Mouse (Mus musculus) urinary bladder, adult 2 months (tissue): ENCODE data around the gene Lama2. TPM values are rescaled to one million over a fixed set of nuclear protein-coding genes. Genes with fewer than 3 reads are reported as not detected.
"Not testable (repeated sequence)": the region's sequence is repeated elsewhere in the genome, so short reads cannot be mapped to it uniquely, and the experiment has no call there.

Source experiments
- DNase-seq: peaks from one replicate; pipeline ENCODE4 v3.0.0; 2022; ENCODE audit warnings: low spot score
- polyA plus RNA-seq: library from polyadenylated mRNA; depleted of rRNA; stranded (reverse); fragments of >200 nt; gene quantifications from 2 replicates; pipeline ENCODE4 v1.2.3, GENCODE M21; 2012

Lama2 gene
- polyA plus RNA-seq, 1 experiment, result 36.0 TPM

DNA sequence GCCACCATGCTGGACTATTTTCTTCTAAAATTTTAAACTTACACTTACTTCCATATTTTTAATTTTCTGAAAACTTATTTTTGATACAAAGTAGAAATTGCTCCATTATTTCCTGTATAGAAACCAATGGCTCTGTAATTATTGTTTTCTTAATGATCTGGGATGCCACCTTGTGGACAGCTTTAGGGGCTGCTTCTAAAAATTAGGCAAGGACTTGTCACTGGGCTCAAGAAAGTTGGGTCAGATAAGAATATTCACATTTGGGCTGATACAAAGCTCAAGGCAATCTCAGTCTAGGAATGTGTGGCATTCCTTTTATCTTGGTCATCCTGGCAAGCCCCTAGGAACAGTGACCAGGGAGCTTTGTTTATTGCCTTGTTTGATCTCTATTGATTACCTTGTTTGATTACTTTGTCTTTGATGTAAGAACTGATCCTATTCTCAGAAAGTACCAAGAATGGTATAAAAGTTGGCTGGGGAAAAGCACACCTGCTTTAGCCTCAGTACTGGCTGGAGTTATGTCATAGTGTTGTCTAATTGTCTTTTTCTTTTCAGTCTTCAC lies 606.7 kb downstream of the Lama2 start:
- DNase-seq, result no peak

- DNase-seq, result no peak
These were observed 612.2 kb downstream of the Lama2 start for GRCm38 (mm10) chr10:27007364-27007763.

- DNase-seq, result no peak
These were observed 613.8 kb downstream of the Lama2 start for GRCm38 (mm10) chr10:27005716-27006115.

DNA sequence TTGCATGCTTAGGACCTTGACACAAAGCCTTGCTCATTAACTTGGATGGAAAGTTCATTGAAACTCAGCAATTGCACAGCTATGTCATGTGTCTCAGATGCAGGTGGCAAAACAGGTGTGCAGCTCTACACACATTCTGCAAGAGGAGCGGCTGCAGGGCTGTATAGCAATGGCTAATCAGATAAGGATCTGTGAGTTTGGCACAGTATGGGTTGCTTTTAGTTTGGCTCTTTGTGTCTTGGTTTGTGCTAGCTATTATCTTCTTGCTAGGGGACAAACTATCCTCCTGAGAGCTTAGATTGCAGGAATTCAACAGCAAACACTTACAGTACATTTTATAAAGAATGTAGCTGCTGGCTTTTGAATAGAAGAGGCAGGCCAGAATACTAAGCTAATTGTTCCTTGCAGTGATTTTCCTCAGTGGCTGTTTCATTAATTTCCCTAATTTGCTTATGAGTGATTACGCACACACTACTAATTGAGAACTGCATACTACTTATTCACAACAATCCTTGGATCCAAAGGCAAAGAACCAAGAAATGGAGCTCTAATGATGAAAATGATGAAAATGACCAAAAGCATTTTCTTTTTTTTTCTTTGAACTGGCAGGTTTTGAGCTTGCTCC lies 617.9 kb downstream of the Lama2 start:
- DNase-seq, result no peak

- DNase-seq, result no peak
These were observed 622.9 kb downstream of the Lama2 start for GRCm38 (mm10) chr10:26996684-26997083.

DNA sequence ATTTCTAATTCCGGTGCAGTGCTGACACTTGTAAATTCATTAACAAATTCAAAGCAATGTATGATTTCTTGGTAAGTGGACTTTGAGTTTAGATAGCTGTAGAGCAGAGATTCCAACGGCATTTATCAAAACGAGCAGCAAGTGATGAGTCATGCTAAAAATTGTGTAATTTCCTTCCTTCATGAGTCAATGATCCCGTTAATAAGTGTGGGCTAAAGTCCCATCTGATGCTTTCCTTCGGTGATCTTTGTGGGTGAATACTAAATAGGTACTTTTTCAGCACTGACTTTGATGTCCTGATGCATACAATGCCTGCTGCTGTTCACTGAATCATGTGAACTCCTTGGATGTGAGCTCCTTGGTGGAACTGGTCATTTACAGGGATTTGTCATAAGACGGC lies 623.6 kb downstream of the Lama2 start:
- no peak for DNase-seq

DNA sequence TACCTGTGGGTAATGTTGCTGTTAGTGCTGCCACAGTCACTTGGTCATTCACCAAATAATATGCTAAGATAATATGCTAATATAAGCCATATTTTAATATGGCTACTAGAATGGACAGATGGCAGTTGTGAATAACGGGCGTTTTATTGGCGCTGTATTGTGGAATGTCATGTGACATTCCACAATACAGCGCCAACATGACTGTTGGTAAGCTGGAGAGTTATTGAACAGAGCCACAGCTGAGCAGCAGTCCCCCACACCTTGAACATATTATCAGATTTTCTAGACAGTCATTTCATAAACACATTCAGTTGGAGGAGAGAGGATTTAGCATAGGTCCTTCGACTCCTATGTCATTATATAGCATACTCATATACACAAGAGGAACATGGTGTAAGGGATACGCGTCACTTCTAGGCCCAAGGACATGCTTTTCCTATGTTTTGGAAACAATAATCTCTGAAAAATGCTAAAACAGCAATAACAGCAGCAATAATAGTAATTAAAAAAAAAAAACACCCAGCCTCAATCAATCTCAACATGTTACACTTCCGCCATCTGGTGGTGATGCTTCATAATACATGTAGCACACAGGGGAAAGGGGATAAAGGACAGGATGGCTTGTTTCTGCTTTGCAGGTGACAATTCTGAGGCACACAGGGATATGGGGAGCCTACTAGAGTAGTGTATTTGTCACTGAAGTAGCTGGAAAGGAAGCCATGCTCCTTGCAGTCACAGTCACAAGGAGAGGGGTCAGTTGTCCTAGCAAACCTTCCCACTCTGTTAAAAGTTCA lies 624.2 kb downstream of the Lama2 start:
- no peak for DNase-seq

DNA sequence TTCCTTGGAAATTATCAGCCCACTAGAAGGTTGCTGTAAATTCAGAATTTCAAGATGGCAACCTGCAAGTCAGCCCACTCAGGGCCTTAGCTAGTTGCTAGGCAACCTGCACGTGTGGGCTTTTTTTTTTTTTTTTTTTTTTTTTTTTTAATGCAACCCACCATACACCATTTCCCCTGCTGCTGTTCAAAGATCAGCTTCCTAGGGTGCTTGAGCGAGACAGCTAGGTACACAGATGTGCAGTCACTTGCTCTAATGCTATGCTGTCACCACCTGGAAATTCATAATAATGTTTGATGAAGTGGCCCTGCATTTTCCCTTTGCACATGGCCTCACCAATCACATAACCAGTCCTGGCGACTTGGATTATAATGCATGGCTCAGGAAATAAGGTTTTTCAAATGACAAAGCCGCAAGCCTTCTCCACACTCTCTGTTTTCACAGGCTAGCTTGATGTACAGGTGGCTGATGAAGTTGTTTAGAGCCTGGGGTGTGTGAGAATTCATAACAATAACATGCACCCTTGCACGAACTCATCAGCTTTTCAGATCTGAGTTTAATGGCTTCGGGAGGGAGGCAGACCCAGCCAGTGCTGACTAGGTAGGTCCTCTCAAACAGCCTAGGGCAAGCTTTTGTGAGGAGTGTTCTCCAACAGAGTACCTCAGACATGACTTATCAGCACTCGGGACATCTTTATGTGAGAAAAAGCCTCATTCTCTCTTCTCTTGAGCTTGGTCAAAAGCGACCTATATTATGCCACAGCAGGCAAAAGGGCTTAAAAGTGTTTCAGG lies 625.4 kb downstream of the Lama2 start:
- no peak for DNase-seq

DNA sequence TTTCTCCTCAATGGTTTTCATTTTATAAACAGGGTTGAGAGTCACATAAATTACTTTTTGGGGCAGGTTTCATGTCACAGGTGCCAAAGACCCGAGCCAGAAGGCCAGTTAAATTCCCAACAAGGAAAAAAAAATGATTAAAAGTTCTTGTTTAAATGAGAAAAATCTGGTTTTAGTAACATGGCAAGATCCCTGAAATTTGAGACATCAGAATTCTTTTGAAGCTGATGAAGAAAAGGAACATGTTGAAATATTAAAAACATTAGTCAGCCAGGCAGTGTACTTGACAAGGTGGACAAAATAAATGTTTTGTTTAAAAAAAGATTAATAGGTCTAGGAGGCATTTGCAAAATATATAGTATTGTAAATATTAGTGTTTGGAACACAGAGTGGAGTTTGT lies 634.1 kb downstream of the Lama2 start:
- DNase-seq, result no peak

- not testable (repeated sequence) for DNase-seq
These were observed 635.5 kb downstream of the Lama2 start for GRCm38 (mm10) chr10:26984082-26984481.

DNA sequence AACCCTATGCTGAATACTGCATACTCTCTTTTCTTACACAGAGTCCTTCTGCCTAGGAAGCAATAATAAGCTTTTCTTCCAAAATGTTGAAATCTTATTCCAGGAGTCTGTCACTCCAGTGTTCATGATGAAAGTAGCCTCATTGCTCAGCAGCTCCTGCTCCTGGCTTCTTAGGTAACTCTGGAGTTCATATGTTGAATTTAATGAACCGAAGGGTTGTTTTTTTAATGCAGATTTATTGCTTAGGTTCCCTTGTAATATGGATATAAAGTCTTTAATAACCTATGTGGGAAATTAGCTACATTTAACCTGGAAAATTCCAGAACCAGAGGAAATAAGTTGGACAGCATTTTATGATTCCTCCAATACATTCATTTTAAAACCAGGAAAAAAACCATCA lies 636.0 kb downstream of the Lama2 start:
- DNase-seq, result no peak

DNA sequence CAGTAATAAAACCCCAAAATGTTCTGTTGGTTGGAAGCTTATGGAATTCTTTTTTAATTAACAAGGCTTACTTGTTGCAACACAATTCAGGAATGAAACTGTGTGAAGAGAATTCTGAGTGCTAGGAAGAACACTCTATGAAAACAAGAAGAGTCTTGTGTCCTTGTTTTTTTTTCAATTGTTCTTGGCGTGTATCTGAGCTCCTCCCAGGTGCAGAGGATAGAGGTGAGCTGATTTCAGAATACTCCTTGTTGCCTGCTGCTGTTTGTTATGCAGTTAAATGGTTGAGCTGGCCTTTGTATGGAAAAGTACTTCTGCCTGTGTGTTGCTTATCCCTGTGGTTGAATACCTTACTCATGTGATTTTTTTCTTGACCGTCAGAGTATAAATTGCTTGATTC lies 636.9 kb downstream of the Lama2 start:
- DNase-seq, result no peak

DNA sequence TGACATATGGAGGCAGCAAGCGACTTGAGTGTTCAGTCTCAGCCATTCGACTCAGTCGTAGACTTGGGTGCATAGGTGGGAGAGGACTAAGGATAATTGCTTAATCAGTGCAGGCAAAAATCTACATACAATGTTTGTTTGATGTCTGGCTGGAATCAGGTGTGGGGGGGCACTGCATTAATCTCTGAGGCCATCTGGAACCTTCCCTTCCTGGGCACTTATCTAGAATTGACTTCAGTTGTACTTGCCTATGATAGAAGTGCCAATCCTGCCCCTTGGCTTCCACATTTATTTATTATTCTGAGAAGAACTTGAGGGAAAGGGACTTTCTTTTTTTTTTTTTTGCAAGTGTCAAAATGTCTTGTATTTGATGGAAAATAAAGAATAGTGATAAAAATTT lies 644.2 kb downstream of the Lama2 start:
- DNase-seq, result no peak

GRCm38 (mm10) chr10:26974224-26974623 lies 645.3 kb downstream of the Lama2 start:
- no peak for DNase-seq

DNA sequence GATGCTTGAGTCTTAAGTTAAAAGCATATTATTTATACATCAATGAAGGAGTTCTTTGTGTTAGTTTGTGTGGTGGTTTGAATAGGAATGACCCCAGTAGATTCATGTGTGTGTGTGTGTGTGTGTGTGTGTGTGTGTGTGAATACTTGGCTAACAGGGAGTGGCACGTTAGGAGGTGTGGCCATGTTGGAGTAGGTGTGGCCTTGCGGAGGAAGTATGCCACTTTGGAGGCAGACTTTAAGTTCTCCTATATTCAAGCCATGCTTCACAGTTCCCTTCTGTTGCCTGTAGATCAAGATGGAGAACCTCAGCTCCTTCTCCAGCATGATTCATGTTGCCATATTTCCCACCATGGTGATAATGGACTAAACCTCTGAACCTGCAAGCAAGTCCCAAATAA lies 646.0 kb downstream of the Lama2 start:
- DNase-seq, result no peak

- no peak for DNase-seq
These were observed 661.0 kb downstream of the Lama2 start for GRCm38 (mm10) chr10:26958513-26958912.

GRCm38 (mm10) chr10:26950448-26950847 lies 669.1 kb downstream of the Lama2 start:
- no peak for DNase-seq

GRCm38 (mm10) chr10:26949667-26950066 lies 669.9 kb downstream of the Lama2 start:
- no peak for DNase-seq

DNA sequence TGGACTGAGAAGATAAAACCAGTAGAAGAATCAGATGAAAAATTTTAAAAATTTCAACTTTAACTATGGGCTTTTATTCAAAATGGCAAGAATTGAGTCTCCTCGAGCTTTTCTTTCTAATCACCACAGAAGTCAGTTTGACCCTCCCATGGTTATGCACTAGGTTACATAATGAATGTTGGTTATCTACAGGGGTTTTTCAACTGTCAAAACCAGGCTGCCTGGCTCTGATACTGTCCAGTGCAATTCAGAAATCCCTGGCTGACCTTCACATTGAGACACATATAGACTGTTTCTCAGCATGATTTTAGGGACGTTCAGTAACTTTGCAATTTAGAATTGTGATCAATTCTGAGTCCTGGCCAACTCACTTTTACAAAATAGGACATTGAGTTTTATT lies 671.2 kb downstream of the Lama2 start:
- DNase-seq, result no peak

DNA sequence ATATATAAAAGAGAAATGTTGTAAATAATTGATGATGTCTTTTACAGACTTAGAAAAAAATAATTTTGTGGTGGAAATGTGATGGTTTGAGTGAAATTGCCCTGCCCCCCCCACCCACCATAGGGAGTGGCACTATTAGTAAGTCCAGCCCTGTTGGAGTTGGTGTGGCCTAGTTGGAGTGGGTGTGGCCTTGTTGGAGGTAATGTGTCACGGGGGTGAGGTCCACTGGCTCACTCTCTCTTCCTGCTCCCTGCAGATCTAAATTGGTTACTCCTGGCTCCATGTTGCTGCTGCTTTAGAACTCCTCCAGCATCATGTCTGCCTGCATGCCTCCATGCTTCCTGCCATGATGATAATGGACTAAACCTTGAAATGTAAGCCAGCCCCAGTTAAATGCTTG lies 680.0 kb downstream of the Lama2 start:
- DNase-seq, result no peak

GRCm38 (mm10) chr10:26938464-26938863 lies 681.1 kb downstream of the Lama2 start:
- DNase-seq, result not testable (repeated sequence)

DNA sequence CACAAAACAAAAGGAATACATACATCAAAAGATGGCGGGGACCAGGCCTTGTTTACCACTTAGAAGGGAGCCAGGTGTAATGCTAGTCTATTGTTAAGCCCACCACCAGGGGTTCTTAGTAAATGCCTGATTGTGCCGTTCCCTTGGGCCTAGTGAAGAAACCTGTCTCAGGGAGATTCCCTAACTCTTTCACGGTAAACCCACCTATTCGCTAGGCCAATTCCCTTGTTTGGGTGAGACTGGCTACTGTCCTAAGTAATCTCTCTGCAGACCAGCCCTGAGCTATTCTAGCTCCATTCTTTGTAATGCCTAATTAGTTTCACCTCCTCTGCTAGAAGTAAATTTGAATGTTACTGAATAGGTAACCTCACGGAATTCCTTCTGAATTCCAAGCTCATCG lies 683.5 kb downstream of the Lama2 start:
- not testable (repeated sequence) for DNase-seq
